Mouse (Mus musculus) hindbrain, embryonic 15.5 days (tissue): ENCODE data around the gene Dusp2. TPM values are rescaled to one million over a fixed set of nuclear protein-coding genes. Genes with fewer than 3 reads are reported as not detected.

Experiments used
- ATAC-seq: fragments of 200-750 bp; cut with Nextera tagmentation; 2 replicates; pipeline ENCODE4 v1.8.0; 2017; ENCODE audit warnings: low read depth, moderate number of reproducible peaks, moderate TSS enrichment; ENCODE audit not compliant: low FRiP score
- H3K27ac ChIP-seq: fragments of 300-500 bp; sonication (generic); replicated peaks from 2 replicates; pipeline ENCODE4 v1.5.1; 2015; ENCODE audit warnings: mild to moderate bottlenecking, inconsistent platforms
- H3K27me3 ChIP-seq: fragments of 300-500 bp; sonication (generic); 2 replicates; pipeline ENCODE4 v1.6.1; 2015; ENCODE audit warnings: control low read depth, inconsistent platforms
- H3K36me3 ChIP-seq: fragments of 300-500 bp; sonication (generic); 2 replicates; pipeline ENCODE4 v1.6.1; 2015; ENCODE audit warnings: control low read depth, inconsistent platforms
- H3K4me1 ChIP-seq: fragments of 300-500 bp; sonication (generic); replicated peaks from 2 replicates; pipeline ENCODE4 v1.6.1; 2015; ENCODE audit warnings: control low read depth, inconsistent platforms
- H3K4me2 ChIP-seq: fragments of 300-500 bp; sonication (generic); 2 replicates; pipeline ENCODE4 v1.6.1; 2015; ENCODE audit warnings: moderate library complexity, mild to moderate bottlenecking, inconsistent platforms
- H3K4me3 ChIP-seq: fragments of 300-500 bp; sonication (generic); 2 replicates; pipeline ENCODE4 v1.5.1; 2015; ENCODE audit warnings: mild to moderate bottlenecking, inconsistent platforms
- H3K9ac ChIP-seq: fragments of 300-500 bp; sonication (generic); 2 replicates; pipeline ENCODE4 v1.6.1; 2015; ENCODE audit warnings: inconsistent platforms
- H3K9me3 ChIP-seq: fragments of 300-500 bp; sonication (generic); 2 replicates; pipeline ENCODE4 v1.6.1; 2016; ENCODE audit warnings: control low read depth, inconsistent platforms
- WGBS: fragments of 180-500 bp; shearing (Covaris S2); methylation state at CpG from one replicate; pipeline ENCODE4 v1.1.7; 2015; 5-methylcytosine and 5-hydroxymethylcytosine counted together
- polyA plus RNA-seq: library from polyadenylated mRNA; unstranded; fragments of >200 nt; fragmentation: Nextera tagmentation; extraction: Ambion mirVana; gene quantifications from 2 replicates; pipeline ENCODE4 v1.2.1, GENCODE M21; 2015

Dusp2 gene
- polyA plus RNA-seq, 1 experiment from 2014 or later = 14.2 TPM

- Histone ChIP-seq H3K9me3 (no peaks in the 10 kb centered on the region), H3K9ac (no peak overlapping the region), H3K4me3 (no peak overlapping the region), H3K4me2 (no peak overlapping the region), H3K27ac (no peak overlapping the region), H3K4me1 (no peaks in the 10 kb centered on the region), H3K27me3 (no peaks in the 10 kb centered on the region), H3K36me3 (no peaks in the 10 kb centered on the region)
- 73% methylated on average over 12 of the region's 12 CpGs for WGBS
- ATAC-seq = no peak
These were observed 7.7 kb upstream of the Dusp2 start for GRCm38 (mm10) chr2:127328090-127328851.

GRCm38 (mm10) chr2:127332807-127333570 lies 3.0 kb upstream of the Dusp2 start:
- Histone ChIP-seq H3K9me3 (no peaks in the 10 kb centered on the region), H3K4me1 (peaks cover 19% of the 10 kb centered on the region), H3K4me3 (no peak overlapping the region), H3K27me3 (peaks cover 23% of the 10 kb centered on the region), H3K36me3 (no peaks in the 10 kb centered on the region), H3K9ac (no peak overlapping the region), H3K27ac (no peak overlapping the region), H3K4me2 (no peak overlapping the region)
- ATAC-seq = no peak
- WGBS = 85% methylated on average over 14 of the region's 14 CpGs

GRCm38 (mm10) chr2:127333945-127334603 lies 1.9 kb upstream of the Dusp2 start:
- Histone ChIP-seq H3K9ac (no peak overlapping the region), H3K36me3 (no peaks in the 10 kb centered on the region), H3K4me1 (peaks cover 19% of the 10 kb centered on the region), H3K4me3 (no peak overlapping the region), H3K27ac (no peak overlapping the region), H3K27me3 (peaks cover 23% of the 10 kb centered on the region), H3K4me2 (no peak overlapping the region), H3K9me3 (no peaks in the 10 kb centered on the region)
- no peak for ATAC-seq
- WGBS = 74% methylated on average over 5 of the region's 5 CpGs

GRCm38 (mm10) chr2:127335078-127335541 lies 849 bp upstream of the Dusp2 start:
- WGBS = 52% methylated on average over 11 of the region's 11 CpGs

GRCm38 (mm10) chr2:127336497-127336832 lies 506 bp downstream of the Dusp2 start:
- Histone ChIP-seq H3K9ac (peak overlapping the region; percentile 53), H3K36me3 (no peaks in the 10 kb centered on the region), H3K4me3 (peak overlapping the region; percentile 53), H3K4me2 (peak overlapping the region; percentile 93), H3K27me3 (peaks cover 23% of the 10 kb centered on the region), H3K4me1 (peaks cover 19% of the 10 kb centered on the region), H3K27ac (peak overlapping the region; percentile 18), H3K9me3 (no peaks in the 10 kb centered on the region)
- ATAC-seq = no peak
- under 1% methylated on average over 31 of the region's 33 CpGs for WGBS

More at GRCm38 (mm10) chr2:127335078-127335541, 849 bp upstream of the Dusp2 start:
- Histone ChIP-seq H3K9me3 (no peaks in the 10 kb centered on the region), H3K27me3 (peaks cover 23% of the 10 kb centered on the region), H3K4me3 (no peak overlapping the region), H3K4me2 (0 out of 2 replicates have a peak overlapping the region, but pooled peaks have one; percentile 93), H3K4me1 (peaks cover 19% of the 10 kb centered on the region), H3K9ac (no peak overlapping the region), H3K27ac (no peak overlapping the region), H3K36me3 (no peaks in the 10 kb centered on the region)
- no peak for ATAC-seq

GRCm38 (mm10) chr2:127336885-127337284 lies 926 bp downstream of the Dusp2 start:
- ATAC-seq = no peak
- H3K36me3 ChIP-seq = no peaks in the 10 kb centered on the region
- peaks cover 23% of the 10 kb centered on the region for H3K27me3 ChIP-seq
- peaks cover 19% of the 10 kb centered on the region for H3K4me1 ChIP-seq
- H3K27ac ChIP-seq = no peak overlapping the region
- WGBS = 47% methylated on average over 5 of the region's 5 CpGs
- H3K4me2 ChIP-seq = peak overlapping the region; percentile 93
- peak overlapping the region; percentile 53 for H3K9ac ChIP-seq
- no peaks in the 10 kb centered on the region for H3K9me3 ChIP-seq
- H3K4me3 ChIP-seq = peak overlapping the region; percentile 53

GRCm38 (mm10) chr2:127337531-127337930 lies 1.6 kb downstream of the Dusp2 start:
- H3K4me1 ChIP-seq = peaks cover 19% of the 10 kb centered on the region
- H3K27me3 ChIP-seq = peaks cover 23% of the 10 kb centered on the region
- 56% methylated on average over 11 of the region's 11 CpGs for WGBS
- peak overlapping the region; percentile 93 for H3K4me2 ChIP-seq
- no peaks in the 10 kb centered on the region for H3K9me3 ChIP-seq
- ATAC-seq = no peak
- H3K9ac ChIP-seq = no peak overlapping the region
- no peaks in the 10 kb centered on the region for H3K36me3 ChIP-seq
- peak overlapping the region; percentile 53; the same call in 1 of the 2 replicates for H3K4me3 ChIP-seq
- no peak overlapping the region for H3K27ac ChIP-seq

GRCm38 (mm10) chr2:127338012-127338411 lies 2.1 kb downstream of the Dusp2 start:
- H3K4me3 ChIP-seq = no peak overlapping the region
- peaks cover 23% of the 10 kb centered on the region for H3K27me3 ChIP-seq
- H3K9me3 ChIP-seq = no peaks in the 10 kb centered on the region
- H3K4me1 ChIP-seq = peaks cover 19% of the 10 kb centered on the region
- H3K27ac ChIP-seq = no peak overlapping the region
- no peak overlapping the region for H3K4me2 ChIP-seq
- ATAC-seq = no peak
- WGBS = 64% methylated on average over 7 of the region's 7 CpGs
- no peaks in the 10 kb centered on the region for H3K36me3 ChIP-seq
- no peak overlapping the region for H3K9ac ChIP-seq

GRCm38 (mm10) chr2:127338416-127338815 lies 2.5 kb downstream of the Dusp2 start, which contains the start of gene Astl:
Gene Astl, plus strand, starts transcription at chr2:127338639.
- no peak within 1 kb of the TSS for H3K9ac ChIP-seq
- peaks cover 19% of the 10 kb centered on the region for H3K4me1 ChIP-seq
- H3K27me3 ChIP-seq = peaks cover 23% of the 10 kb centered on the region
- H3K4me2 ChIP-seq = peak within 1 kb of the TSS; percentile 93
- H3K9me3 ChIP-seq = no peaks in the 10 kb centered on the region
- peak within 1 kb of the TSS; percentile 53; the same call in 1 of the 2 replicates for H3K4me3 ChIP-seq
- ATAC-seq = no peak
- no peaks in the 10 kb centered on the region for H3K36me3 ChIP-seq
- 90% methylated on average over 4 of the region's 4 CpGs for WGBS
- H3K27ac ChIP-seq = no peak within 1 kb of the TSS

GRCm38 (mm10) chr2:127338833-127339232 lies 2.9 kb downstream of the Dusp2 start:
- H3K4me3 ChIP-seq = no peak overlapping the region
- H3K36me3 ChIP-seq = no peaks in the 10 kb centered on the region
- no peak overlapping the region for H3K9ac ChIP-seq
- H3K4me2 ChIP-seq = no peak overlapping the region
- ATAC-seq = no peak
- WGBS = 76% methylated on average over 4 of the region's 4 CpGs
- peaks cover 19% of the 10 kb centered on the region for H3K4me1 ChIP-seq
- H3K27me3 ChIP-seq = peaks cover 23% of the 10 kb centered on the region
- H3K27ac ChIP-seq = no peak overlapping the region
- H3K9me3 ChIP-seq = no peaks in the 10 kb centered on the region

GRCm38 (mm10) chr2:127339262-127339661 lies 3.3 kb downstream of the Dusp2 start:
- Histone ChIP-seq H3K27me3 (peaks cover 23% of the 10 kb centered on the region), H3K4me2 (no peak overlapping the region), H3K4me1 (peaks cover 19% of the 10 kb centered on the region), H3K9ac (no peak overlapping the region), H3K4me3 (no peak overlapping the region), H3K9me3 (no peaks in the 10 kb centered on the region), H3K27ac (no peak overlapping the region), H3K36me3 (no peaks in the 10 kb centered on the region)
- no peak for ATAC-seq
- WGBS = 75% methylated on average over 6 of the region's 6 CpGs

- no peak overlapping the region for H3K4me2 ChIP-seq
- H3K4me1 ChIP-seq = peaks cover 12% of the 10 kb centered on the region
- peaks cover 13% of the 10 kb centered on the region for H3K27me3 ChIP-seq
- no peak overlapping the region for H3K27ac ChIP-seq
- H3K9ac ChIP-seq = no peak overlapping the region
- no peak for ATAC-seq
- no peaks in the 10 kb centered on the region for H3K36me3 ChIP-seq
- 24% methylated on average over 3 of the region's 3 CpGs for WGBS
- H3K9me3 ChIP-seq = no peaks in the 10 kb centered on the region
- H3K4me3 ChIP-seq = no peak overlapping the region
These were observed 5.2 kb downstream of the Dusp2 start for GRCm38 (mm10) chr2:127341159-127341558.
